Mouse (Mus musculus): ENCODE results near the gene Mok. TPM values are rescaled to one million over a fixed set of nuclear protein-coding genes. Genes with fewer than 3 reads are reported as not detected.

Mok gene
- polyA plus RNA-seq, 1 experiment from 2014 or later: 4.7 TPM

DNA sequence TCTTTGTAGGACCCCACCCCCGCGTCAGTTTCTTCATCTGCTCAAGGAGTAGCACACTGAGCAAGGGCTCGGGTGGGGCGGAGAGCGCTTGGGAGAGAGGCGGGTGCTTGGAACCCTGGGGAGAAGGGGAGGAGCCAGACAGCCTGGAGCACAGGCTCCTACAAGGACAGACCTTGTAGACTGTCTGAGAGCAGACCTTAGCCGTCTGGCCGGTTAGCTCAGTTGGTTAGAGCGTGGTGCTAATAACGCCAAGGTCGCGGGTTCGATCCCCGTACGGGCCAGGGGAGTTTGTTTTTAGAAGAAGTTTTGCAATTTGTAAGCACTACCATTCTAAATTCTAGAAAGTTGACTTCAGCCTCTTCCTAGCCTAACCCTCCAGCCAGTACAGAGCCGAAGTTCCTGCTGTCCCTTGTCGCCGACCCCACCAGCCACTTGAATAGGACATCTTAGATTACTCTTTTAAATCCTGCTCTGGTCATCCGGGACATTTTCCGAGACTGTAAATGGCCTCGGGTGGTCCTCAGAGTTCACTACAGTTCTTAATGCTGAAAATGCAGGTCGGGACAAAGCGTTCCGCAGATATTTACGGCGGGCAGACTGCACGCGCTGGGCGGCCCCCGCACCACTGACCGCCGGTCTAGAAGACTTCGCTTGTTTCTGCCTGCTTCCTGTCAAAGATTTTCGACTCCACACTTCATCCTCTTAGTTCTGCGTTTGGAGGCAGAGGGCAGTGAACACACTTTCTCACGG is 4.6 kb upstream of the Mok start:
- 0% methylated on average over 36 of the region's 36 CpGs for WGBS
- Histone ChIP-seq H3K4me3 (ENCODE audit: control insufficient read depth in 1 of 2, insufficient read depth in 1 of 2, low read depth in 1 of 2, low read length in 2 of 2) (peak overlapping the region; percentile 56 to 60), H3K27ac (replicated peaks in 1 of 2; ENCODE audit: control insufficient read depth in 1 of 2, insufficient read depth in 1 of 2, low read depth in 2 of 2, low read length in 2 of 2) (peak overlapping the region; percentile 83 to 85), H3K4me1 (ENCODE audit: control insufficient read depth in 2 of 2, insufficient read depth in 2 of 2, low read length in 2 of 2) (peaks cover 7 to 10% of the 10 kb centered on the region in 2 experiments), H3K9me3 (ENCODE audit: control insufficient read depth, low read length) (no peaks in the 10 kb centered on the region), H3K9ac (ENCODE audit: low read length) (peak overlapping the region; percentile 79), H3K36me3 (ENCODE audit: control insufficient read depth, insufficient read depth, low read length) (no peaks in the 10 kb centered on the region), H3K4me2 (ENCODE audit: low read length) (peak overlapping the region; percentile 91), H3K27me3 (ENCODE audit: control insufficient read depth, insufficient read depth, low read length) (no peaks in the 10 kb centered on the region)
- peak; percentile 91 for ATAC-seq (ENCODE audit: insufficient number of reproducible peaks, insufficient read depth, low FRiP score, low read depth)

DNA sequence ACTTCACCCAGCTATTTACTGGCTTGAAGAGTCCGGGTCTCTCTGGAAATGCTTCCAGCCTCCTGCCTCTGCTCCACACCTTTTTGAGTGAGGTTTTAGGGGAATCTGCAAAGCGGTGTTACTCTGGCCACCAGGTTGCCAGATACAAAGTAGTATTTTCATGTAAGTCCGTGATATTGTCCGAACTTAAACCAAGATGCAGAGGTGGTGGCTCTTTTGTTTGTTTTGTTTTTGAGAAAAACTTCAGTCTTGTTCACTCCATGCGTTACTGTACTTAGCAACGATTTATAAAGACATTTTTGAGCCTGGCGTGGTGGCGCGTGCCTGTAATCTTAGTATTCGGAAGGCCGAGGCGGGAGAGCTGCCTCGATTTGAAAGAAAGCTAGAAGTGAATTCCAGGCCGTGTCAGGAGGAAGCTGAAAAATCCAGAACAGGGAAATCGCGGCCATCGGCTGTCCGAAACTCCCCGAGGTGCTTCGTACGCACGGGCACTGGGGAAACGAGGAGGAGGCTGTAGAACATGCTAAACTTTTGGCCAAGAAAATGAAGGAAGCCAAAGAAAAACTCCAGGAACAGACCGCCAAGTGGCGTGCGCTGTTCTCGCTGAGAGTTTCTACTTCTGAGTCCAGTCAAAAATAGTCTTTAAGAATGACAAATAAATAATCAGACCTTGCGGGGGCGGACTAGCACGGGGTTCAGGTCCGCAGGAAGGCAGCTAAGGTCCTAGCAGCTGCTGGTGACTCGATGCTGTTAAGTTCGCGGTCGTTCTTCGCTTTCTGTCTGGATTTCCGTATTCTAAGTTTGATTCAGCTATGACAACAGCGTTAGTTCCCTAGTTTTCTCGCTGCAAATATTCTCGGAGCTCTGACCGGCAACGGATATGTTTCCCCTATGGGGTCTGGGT is 3.7 kb upstream of the Mok start:
- WGBS: under 1% methylated on average over 42 of the region's 42 CpGs
- H3K4me3 ChIP-seq (ENCODE audit: control insufficient read depth in 1 of 2, insufficient read depth in 1 of 2, low read depth in 1 of 2, low read length in 2 of 2): peak overlapping the region; percentile 56 to 60
- peak; percentile 27; the same call in 1 of the 2 replicates for ATAC-seq (ENCODE audit: insufficient number of reproducible peaks, insufficient read depth, low FRiP score, low read depth)
- peak overlapping the region; percentile 91 for H3K4me2 ChIP-seq (ENCODE audit: low read length)
- no peaks in the 10 kb centered on the region for H3K36me3 ChIP-seq (ENCODE audit: control insufficient read depth, insufficient read depth, low read length)
- peak overlapping the region; percentile 52 to 85 for H3K27ac ChIP-seq (replicated peaks in 1 of 2; ENCODE audit: control insufficient read depth in 1 of 2, insufficient read depth in 1 of 2, low read depth in 2 of 2, low read length in 2 of 2)
- no peaks in the 10 kb centered on the region for H3K9me3 ChIP-seq (ENCODE audit: control insufficient read depth, low read length)
- peak overlapping the region; percentile 79 for H3K9ac ChIP-seq (ENCODE audit: low read length)
- H3K27me3 ChIP-seq (ENCODE audit: control insufficient read depth, insufficient read depth, low read length): no peaks in the 10 kb centered on the region
- peaks cover 7 to 15% of the 10 kb centered on the region in 2 experiments for H3K4me1 ChIP-seq (ENCODE audit: control insufficient read depth in 2 of 2, insufficient read depth in 2 of 2, low read length in 2 of 2)

DNA sequence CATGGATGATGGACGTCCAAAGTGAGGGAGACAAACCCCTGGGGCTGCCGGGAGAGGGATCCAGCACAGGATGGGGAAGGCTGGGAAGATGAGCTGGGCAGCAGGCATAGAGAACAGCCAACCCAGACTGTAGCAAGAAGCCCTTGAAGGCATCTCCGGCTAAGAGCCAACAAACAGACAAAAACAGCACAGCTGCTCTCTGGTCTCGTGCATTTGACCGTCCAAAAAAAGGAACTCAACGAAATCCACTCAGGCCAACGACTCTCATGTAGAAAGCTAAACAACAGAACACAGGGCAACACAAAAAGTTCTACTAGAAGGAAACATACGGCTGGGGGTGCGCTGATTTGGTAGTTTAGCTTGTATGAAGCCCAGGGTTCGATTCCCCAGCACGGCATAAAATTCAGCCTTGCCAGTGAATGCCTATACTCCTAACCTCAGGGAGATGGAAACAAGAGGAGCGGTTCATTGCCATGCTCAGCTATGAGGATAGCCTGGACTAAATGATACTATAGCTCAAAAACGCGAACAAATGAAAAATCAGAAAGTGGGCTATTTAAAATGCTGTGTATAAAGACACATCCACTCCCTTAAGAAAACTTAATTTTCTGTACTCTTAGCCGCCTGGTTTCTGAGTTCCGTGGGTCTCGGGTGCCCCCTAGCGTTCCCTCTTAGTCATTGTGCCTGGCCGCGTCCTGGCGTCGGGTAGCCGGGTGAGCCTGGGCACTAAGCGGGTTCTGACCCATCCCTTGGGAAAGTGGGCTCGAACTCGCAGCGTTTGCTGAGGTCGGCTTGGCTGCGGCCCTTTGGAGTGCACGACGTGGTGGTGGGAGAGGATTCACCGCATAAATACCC is 2.7 kb upstream of the Mok start:
- WGBS: 19% methylated on average over 32 of the region's 32 CpGs
- Histone ChIP-seq H3K9me3 (ENCODE audit: control insufficient read depth, low read length) (no peaks in the 10 kb centered on the region), H3K4me3 (ENCODE audit: control insufficient read depth in 1 of 2, insufficient read depth in 1 of 2, low read depth in 1 of 2, low read length in 2 of 2) (peak overlapping the region; percentile 56 to 60), H3K9ac (ENCODE audit: low read length) (peak overlapping the region; percentile 79), H3K27ac (replicated peaks in 1 of 2; ENCODE audit: control insufficient read depth in 1 of 2, insufficient read depth in 1 of 2, low read depth in 2 of 2, low read length in 2 of 2) (no peak overlapping the region), H3K4me2 (ENCODE audit: low read length) (peak overlapping the region; percentile 91), H3K4me1 (ENCODE audit: control insufficient read depth in 2 of 2, insufficient read depth in 2 of 2, low read length in 2 of 2) (peaks cover 7 to 15% of the 10 kb centered on the region in 2 experiments), H3K27me3 (ENCODE audit: control insufficient read depth, insufficient read depth, low read length) (no peaks in the 10 kb centered on the region), H3K36me3 (ENCODE audit: control insufficient read depth, insufficient read depth, low read length) (no peaks in the 10 kb centered on the region)
- no peak for ATAC-seq (ENCODE audit: insufficient number of reproducible peaks, insufficient read depth, low FRiP score, low read depth)

DNA sequence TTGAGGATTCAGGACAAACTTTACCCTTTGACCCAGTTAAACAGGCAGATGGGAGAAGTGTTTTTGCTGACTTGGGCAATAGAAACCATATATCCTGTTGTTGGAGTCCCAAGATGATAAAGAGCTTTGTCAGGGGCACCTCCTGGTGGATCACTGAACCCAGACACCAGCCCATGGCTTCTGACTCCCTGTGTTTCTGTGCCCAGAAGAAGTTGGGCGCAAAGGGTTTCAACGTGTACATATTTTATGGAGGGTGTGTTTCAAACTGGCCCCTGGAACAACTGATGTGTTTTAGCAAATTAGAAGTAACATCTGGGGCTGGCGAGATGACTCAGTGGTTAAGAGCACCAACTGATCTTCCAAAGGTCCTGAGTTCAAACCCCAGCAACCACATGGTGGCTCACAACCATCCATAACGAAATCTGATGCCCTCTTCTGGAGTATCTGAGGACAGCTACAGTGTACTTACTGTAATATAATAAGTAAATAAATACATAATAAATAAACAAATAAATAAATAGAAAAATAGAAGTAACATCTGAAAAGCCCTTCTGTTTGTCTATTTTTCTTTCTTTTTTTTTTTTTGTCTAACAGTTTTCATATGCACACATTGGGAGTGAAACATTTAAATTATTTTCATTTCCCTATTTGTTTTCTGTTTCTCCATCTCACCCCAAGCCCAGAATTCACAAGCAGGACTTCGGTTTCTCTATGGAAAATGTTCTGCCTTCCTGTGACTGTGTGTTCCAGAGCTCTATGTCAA is 1.2 kb upstream of the Mok start:
- ATAC-seq (ENCODE audit: insufficient number of reproducible peaks, insufficient read depth, low FRiP score, low read depth): no peak
- Histone ChIP-seq H3K4me2 (ENCODE audit: low read length) (no peak overlapping the region), H3K27ac (replicated peaks in 1 of 2; ENCODE audit: control insufficient read depth in 1 of 2, insufficient read depth in 1 of 2, low read depth in 2 of 2, low read length in 2 of 2) (no peak overlapping the region), H3K4me1 (ENCODE audit: control insufficient read depth in 2 of 2, insufficient read depth in 2 of 2, low read length in 2 of 2) (peaks cover 12 to 21% of the 10 kb centered on the region in 2 experiments), H3K9ac (ENCODE audit: low read length) (no peak overlapping the region), H3K9me3 (ENCODE audit: control insufficient read depth, low read length) (no peaks in the 10 kb centered on the region), H3K4me3 (ENCODE audit: control insufficient read depth in 1 of 2, insufficient read depth in 1 of 2, low read depth in 1 of 2, low read length in 2 of 2) (no peak overlapping the region), H3K36me3 (ENCODE audit: control insufficient read depth, insufficient read depth, low read length) (no peaks in the 10 kb centered on the region), H3K27me3 (ENCODE audit: control insufficient read depth, insufficient read depth, low read length) (no peaks in the 10 kb centered on the region)
- 70% methylated on average over 5 of the region's 5 CpGs for WGBS

DNA sequence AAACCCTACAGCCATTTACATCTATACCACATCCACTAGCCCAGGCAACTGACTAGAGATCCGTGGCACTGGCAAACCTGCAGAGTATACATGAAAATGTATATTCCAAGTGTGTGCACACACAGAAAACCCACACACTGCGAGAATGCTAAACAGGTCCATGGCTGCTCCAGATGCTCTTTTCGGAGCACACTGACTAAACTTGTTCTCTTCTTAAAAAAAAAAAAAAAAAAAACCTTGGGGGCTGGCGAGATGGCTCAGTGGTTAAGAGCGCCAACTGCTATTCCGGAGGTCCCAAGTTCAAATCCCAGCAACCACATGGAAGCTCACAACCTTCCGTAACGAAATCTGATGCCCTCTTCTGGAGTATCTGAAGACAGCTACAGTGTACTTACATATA is 2.9 kb downstream of the Mok start:
- Histone ChIP-seq H3K4me2 (ENCODE audit: low read length) (no peak overlapping the region), H3K4me1 (ENCODE audit: control insufficient read depth in 2 of 2, insufficient read depth in 2 of 2, low read length in 2 of 2) (peaks cover 8 to 17% of the 10 kb centered on the region in 2 experiments), H3K27ac (replicated peaks in 1 of 2; ENCODE audit: control insufficient read depth in 1 of 2, insufficient read depth in 1 of 2, low read depth in 2 of 2, low read length in 2 of 2) (no peak overlapping the region), H3K4me3 (ENCODE audit: control insufficient read depth in 1 of 2, insufficient read depth in 1 of 2, low read depth in 1 of 2, low read length in 2 of 2) (no peak overlapping the region), H3K9me3 (ENCODE audit: control insufficient read depth, low read length) (no peaks in the 10 kb centered on the region), H3K36me3 (ENCODE audit: control insufficient read depth, insufficient read depth, low read length) (no peaks in the 10 kb centered on the region), H3K9ac (ENCODE audit: low read length) (no peak overlapping the region), H3K27me3 (ENCODE audit: control insufficient read depth, insufficient read depth, low read length) (no peaks in the 10 kb centered on the region)
- ATAC-seq (ENCODE audit: insufficient number of reproducible peaks, insufficient read depth, low FRiP score, low read depth): no peak
- 92% methylated on average over 8 of the region's 8 CpGs for WGBS

DNA sequence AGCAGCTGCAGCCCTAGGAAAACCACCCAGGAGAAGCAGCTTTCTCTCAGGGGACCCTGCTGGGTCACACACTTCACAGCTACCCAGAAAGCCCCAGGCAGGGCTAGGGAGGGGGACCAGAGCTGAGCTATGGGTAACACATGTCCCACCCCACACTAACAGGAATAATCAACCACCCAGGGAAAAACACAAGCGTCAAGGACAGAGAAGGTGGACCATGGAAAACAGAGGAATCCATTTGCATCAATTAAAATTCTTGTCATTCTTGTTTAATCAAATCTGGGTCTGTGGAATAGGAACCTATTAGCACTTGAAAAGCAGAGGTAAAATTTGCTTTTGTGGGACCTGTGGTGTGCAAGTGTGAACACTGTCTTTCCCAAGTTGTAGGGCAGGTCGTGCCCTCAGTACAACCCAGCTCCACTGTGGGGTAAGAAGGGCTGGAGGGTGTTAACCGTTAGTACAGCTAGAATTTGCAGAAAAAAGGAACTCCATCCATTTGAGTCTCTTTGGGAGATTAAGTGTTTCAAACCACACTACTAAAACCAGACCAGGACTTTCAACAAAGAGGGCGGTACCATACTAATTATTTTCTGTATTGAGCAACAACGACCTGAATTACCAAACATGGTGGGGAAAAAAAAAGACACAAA is 3.4 kb downstream of the Mok start:
- Histone ChIP-seq H3K9me3 (ENCODE audit: control insufficient read depth, low read length) (no peaks in the 10 kb centered on the region), H3K27me3 (ENCODE audit: control insufficient read depth, insufficient read depth, low read length) (no peaks in the 10 kb centered on the region), H3K4me3 (ENCODE audit: control insufficient read depth in 1 of 2, insufficient read depth in 1 of 2, low read depth in 1 of 2, low read length in 2 of 2) (no peak overlapping the region), H3K36me3 (ENCODE audit: control insufficient read depth, insufficient read depth, low read length) (no peaks in the 10 kb centered on the region), H3K4me1 (ENCODE audit: control insufficient read depth in 2 of 2, insufficient read depth in 2 of 2, low read length in 2 of 2) (peaks cover 8 to 17% of the 10 kb centered on the region in 2 experiments), H3K9ac (ENCODE audit: low read length) (peak overlapping the region; percentile 52; the same call in 1 of the 2 replicates), H3K27ac (replicated peaks in 1 of 2; ENCODE audit: control insufficient read depth in 1 of 2, insufficient read depth in 1 of 2, low read depth in 2 of 2, low read length in 2 of 2) (peak overlapping the region; percentile 34 to 45), H3K4me2 (ENCODE audit: low read length) (peak overlapping the region; percentile 19; the same call in 1 of the 2 replicates)
- WGBS: 43% methylated on average over 5 of the region's 5 CpGs
- no peak for ATAC-seq (ENCODE audit: insufficient number of reproducible peaks, insufficient read depth, low FRiP score, low read depth)
